Mouse (Mus musculus) thymus, postnatal 25 days (tissue): ENCODE results near the gene Lrrc46.

ENCODE experiments used
- DNase-seq: peaks from one replicate; pipeline ENCODE4 v3.0.0; 2022

Lrrc46 gene

DNA sequence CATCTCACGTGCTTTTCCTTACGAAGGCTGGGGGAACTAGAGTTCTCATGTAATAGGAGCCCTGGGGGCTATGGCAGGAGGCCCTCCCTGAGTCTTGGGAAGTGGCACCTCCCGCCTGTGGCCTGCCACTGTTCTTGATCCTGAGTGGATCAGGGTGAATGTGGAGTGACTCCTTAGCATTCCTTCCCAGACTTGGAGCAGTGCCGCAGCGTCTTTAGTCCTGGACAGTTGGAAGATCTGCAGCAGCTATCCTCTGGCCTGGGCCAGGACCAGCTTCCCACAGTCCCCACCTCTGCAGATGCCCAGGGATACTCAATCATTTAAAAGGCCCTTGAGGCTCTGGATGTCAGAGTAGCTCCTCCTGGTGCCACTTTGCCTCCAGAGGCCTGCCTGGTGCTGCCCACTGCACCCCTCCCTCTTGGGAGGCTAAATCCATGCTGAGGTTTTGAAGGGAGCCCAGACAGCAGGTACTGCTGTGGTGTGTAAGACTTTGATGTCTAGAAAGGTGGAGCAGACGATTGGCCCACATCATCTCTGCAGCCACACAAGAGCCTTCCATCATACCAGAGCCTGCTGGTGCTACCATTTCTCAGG lies 8.4 kb upstream of the Lrrc46 start:
- DNase-seq = no peak

- no peak for DNase-seq
Observed at GRCm38 (mm10) chr11:97048090-97048650, 7.0 kb upstream of the Lrrc46 start.

- no peak for DNase-seq
Observed at GRCm38 (mm10) chr11:97045861-97046260, 4.7 kb upstream of the Lrrc46 start.

DNA sequence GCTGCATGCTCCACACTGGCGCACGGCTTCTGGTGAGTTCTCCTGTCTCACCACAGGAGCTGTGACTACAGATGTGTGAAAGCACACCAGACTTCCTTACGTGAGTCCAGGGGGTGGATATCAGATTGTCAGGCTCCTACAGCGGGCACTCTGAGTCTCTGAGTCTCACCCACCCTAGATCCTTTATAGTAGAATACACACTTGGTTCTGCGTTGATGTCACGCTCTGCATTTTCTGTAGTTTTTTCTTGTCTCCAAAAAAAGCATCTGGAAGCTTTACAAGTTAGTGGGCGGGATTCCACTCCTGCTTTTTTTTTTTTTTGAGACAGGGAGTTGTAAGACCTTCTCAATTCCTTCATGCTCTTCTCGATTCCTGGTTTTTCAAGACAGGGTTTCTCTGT lies 3.7 kb upstream of the Lrrc46 start:
- no peak for DNase-seq

GRCm38 (mm10) chr11:97040301-97041021 lies 746 bp downstream of the Lrrc46 start:
- no peak for DNase-seq

- DNase-seq = no peak
Observed at GRCm38 (mm10) chr11:97038881-97039280, 2.3 kb downstream of the Lrrc46 start.

GRCm38 (mm10) chr11:97036141-97036540 lies 5.1 kb downstream of the Lrrc46 start:
- DNase-seq = no peak

GRCm38 (mm10) chr11:97033781-97034180 lies 7.4 kb downstream of the Lrrc46 start:
- no peak for DNase-seq

- no peak for DNase-seq
Observed at GRCm38 (mm10) chr11:97032499-97032898, 8.7 kb downstream of the Lrrc46 start.

DNA sequence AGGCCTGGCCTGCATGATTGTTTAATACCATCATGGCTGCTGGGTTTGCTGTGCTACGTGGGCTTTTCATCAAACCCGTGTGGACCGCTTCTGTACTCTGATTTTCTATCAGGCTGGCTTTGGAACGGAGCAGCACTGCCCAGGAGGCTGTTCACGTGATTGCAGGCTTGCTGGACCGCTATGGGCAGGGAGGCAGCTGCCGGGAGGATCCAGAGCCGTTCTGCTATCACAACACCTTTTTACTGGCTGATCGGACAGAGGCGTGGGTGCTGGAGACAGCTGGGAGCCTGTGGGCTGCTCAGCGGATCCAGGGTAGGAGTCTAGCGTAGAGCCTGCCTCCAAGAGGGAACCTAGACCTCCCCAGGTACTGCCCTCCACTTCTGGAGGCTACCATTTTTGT lies 9.2 kb downstream of the Lrrc46 start:
- DNase-seq = no peak

DNA sequence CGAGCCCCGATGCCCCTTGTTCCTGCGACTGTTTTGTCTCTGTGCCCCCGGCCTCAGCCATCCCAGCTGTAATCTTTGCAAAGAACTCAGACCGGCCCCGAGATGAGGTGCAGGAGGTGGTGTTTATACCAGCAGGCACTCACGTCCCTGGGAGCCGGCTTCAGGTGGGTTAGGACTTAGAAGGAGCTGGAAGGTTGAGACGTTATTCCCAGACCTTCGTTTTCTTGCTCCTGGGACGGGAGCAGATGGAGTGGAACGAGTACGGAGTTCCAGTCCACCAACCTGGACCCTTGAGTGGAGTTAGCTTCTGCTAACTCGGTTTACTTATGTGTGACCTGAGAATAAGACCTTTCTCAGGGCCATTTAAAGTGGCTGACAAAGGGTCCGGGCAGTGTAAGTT lies 10.8 kb downstream of the Lrrc46 start:
- no peak for DNase-seq

DNA sequence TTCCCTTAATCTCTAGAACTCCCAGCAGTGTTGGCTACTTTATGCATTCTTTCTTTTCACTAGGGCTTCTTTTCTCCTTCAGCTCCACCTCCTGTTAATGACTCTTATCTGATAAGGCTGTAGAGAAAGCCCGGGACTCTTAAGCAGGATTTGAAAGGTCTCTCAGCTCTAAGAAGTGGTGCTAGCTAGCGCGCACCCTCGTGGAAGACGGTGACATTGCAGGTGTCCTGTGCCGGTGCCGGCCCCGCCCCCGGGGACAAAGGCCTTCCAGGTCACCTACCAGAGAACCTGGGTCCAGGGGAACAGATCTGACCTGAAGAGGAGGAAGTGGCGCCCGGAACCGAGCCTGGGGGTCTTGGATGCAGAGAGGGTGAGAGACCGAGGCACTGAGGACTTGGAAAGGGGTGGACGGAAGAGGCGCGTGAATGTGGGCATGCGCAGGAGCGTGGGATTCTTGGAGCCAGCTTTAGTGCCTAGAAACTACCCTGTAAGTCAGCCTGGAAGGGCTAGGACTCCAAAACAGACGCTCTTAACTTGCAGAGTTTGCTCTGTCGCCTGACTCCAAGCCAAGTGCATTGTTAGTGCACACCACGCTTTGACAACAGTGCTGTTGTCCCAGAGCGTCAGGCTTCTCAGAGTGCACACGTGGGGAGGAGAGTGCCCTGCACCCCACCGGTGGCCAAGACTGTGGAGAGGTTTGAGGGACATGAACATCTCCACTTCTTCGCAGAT lies 11.4 kb downstream of the Lrrc46 start, which contains the start of gene Scrn2:
Gene Scrn2 (plus strand): TSS at position 253 of the 732 bp plus-strand sequence.
- DNase-seq = peak; percentile 85

DNA sequence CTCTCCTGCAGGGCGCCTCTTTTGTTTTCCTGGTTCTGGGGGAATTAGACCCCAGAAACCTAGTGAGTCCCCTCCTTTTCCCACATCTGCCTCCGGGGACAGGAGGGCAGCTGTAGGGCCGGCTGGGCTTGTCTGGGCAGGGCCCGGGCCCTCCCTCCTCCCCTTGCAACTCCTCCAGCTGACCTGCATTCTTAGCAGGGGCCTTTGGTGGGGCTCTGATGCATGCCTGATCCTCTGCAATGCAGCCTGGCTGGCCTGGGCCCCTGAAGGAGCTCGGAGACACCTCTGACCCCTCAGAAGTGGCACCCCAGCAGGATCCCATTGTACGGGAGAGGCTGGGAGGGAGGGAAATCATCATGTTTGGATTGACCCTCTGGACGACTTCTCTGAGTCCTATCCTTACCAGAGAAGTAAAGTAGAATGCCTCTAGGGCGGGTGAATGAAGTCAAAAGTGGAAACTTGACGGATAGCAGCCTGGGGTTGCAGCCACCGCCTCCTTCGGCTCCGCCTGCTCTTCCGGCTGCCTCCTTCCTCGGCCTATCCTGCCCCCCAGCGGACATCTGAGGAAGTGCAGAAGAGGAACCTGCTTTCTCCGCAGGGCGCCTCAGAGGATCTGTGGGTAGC lies 15.4 kb downstream of the Lrrc46 start:
- DNase-seq = peak; percentile 94

GRCm38 (mm10) chr11:97024977-97025376 lies 16.2 kb downstream of the Lrrc46 start:
- DNase-seq = no peak

GRCm38 (mm10) chr11:97021873-97022484 lies 19.2 kb downstream of the Lrrc46 start:
- DNase-seq = peak; percentile 90

- no peak for DNase-seq
Observed at GRCm38 (mm10) chr11:97021121-97021765, 20.0 kb downstream of the Lrrc46 start.

- no peak for DNase-seq
Observed at GRCm38 (mm10) chr11:97019345-97019708, 21.9 kb downstream of the Lrrc46 start.

GRCm38 (mm10) chr11:97018583-97019344 lies 22.4 kb downstream of the Lrrc46 start:
- DNase-seq = peak; percentile 62

DNA sequence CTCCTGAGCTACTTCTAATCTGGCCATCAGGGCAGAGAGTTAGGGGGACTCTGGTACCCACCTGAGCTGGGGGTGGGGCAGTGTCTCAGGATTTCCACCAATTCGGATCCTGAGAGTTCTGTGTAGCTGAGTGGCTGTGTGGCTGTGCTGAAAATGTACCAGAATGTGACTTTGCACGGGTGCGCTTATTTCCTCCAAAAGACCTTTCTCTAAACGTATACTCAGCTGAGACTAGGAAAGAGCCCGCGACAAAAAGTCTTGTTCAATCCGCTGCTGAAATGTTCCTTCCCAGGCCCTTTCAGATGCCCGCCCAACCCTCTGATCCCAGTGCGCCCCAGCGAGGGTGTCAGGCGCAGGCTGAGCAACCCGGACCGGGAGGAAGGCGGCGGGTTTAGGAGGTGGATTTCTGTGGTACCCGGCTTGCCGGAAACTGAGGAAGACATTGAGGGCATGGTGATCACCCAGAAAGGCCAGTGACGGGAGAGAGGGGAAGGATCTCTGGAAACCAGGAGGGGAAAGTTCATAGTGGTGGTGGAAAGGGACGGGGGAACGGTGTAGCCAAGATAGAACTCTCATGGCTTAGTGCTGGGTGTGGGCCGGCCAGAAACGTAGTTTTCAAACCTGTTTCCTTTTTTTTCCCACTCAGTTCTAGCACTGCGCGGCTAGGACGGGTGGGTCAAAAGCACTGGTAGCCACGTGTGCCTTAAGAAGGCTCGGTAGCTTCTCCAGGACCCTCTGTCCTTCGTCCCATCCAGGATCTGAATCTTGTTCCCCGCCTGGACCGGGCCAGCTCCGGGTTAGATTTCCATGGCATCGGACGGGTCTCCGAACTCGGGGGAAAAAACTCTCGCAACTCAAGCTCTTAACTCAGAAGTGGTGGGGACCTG lies 23.3 kb downstream of the Lrrc46 start:
- DNase-seq = no peak

DNA sequence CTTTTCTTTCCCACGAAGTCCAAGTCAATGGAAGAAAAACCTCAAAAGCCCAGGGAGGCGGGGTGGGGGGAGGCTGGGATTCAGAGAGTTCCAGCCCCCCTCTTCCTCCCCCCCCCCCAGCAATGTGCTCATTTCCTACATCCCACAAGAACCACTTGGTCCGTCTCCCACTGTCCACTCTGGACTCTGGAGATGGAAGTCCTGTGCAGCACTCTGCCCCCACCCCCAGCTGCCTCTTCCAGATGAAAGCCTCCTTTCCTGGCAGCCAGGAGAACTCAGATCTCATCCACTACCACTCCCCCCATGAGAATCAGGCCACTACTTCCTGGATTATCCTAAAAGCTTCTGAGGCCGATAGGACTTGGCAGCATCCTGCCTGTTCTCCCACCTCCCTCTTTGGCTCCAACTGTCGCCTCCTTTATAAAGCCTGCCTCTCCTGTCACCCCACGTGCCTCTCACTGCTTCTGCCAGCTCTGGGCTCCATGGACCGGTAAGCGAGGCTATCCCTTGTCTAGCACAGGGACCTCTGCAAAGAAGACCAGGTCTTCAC lies 28.0 kb downstream of the Lrrc46 start, which contains the start of gene Sp6:
Gene Sp6 (plus strand): TSS at position 274 of the 550 bp plus-strand sequence.
- no peak for DNase-seq
